8 mouse cellular contexts compared by ENCODE assay signal in the genomic region with DNA sequence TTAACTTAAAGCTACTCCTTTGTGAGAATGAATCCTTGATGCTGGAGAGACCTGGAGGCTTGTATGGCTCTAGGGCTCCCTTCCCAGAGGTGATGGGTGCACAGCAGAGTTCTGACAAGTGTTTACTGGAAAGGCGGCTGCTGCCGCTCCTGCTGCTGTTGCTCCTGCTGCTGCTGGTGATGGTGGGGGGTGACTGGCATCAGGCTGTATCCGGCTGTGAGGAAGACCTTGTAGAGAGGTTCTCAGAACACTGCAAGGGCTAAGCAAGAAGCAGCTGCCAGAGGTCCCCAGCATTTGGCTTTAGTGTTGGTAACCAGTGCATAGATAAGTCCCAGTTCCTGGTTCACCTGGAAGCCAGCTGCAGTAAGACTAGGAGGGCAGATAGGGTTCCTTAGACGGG.
DNase-seq lines count a peak whose midpoint lies in the region; ATAC-seq and TF ChIP-seq lines count a peak whose summit lies in the region.

No protein-coding gene starts in this region.

- peak overlapping the region; percentile 77 for H3K4me3 ChIP-seq in lung, embryonic 15.5 days
- H3K4me3 ChIP-seq in embryonic fibroblast, embryonic 13.5 days (ENCODE audit: insufficient read depth, low read length): peak overlapping the region; percentile 48
- peak overlapping the region; percentile 78 for H3K4me3 ChIP-seq in liver, embryonic 11.5 days (ENCODE audit: low read depth, low read length)

- 26% methylated on average over 4 of the region's 4 CpGs for WGBS in lung, embryonic 15.5 days
- 23% methylated on average over 4 of the region's 4 CpGs for WGBS in liver, embryonic 11.5 days

- TF ChIP-seq CTCF in embryonic fibroblast, embryonic 13.5 days (IDR thresholded peaks at IDR 0.05; ENCODE audit: borderline replicate concordance, insufficient read depth, low read length): no peak

- H3K9me3 ChIP-seq in lung, embryonic 15.5 days: no peaks in the 10 kb centered on the region
- H3K9me3 ChIP-seq in liver, embryonic 11.5 days (ENCODE audit: control insufficient read depth, low read length): no peaks in the 10 kb centered on the region

- peak overlapping the region; percentile 77 for H3K9ac ChIP-seq in lung, embryonic 15.5 days
- H3K9ac ChIP-seq in liver, embryonic 11.5 days (ENCODE audit: low read depth, low read length): peak overlapping the region; percentile 68

- no peak for TF ChIP-seq POLR2A in embryonic fibroblast, embryonic 13.5 days (IDR thresholded peaks at IDR 0.05; ENCODE audit: low read depth, low read length)

- peak overlapping the region; percentile 100 for H3K4me2 ChIP-seq in lung, embryonic 15.5 days
- peak overlapping the region; percentile 99 for H3K4me2 ChIP-seq in liver, embryonic 11.5 days

- DNase-seq in lung, postnatal 25 days (ENCODE audit: low spot score): no peak
- DNase-seq in liver, embryonic 11.5 days (ENCODE audit: low spot score): no peak
- DNase-seq in thymus, postnatal 0 days (ENCODE audit: low spot score): peak; percentile 27
- no peak for DNase-seq in adrenal gland, postnatal 10 days
- no peak for DNase-seq in urinary bladder, postnatal 36 days (ENCODE audit: low spot score in 2 of 2)
- DNase-seq in embryo, embryonic 11 days: no peak

- H3K27ac ChIP-seq in lung, embryonic 15.5 days: peak overlapping the region; percentile 91
- H3K27ac ChIP-seq in embryonic fibroblast, embryonic 13.5 days (ENCODE audit: insufficient read depth, low read length): no peak overlapping the region
- H3K27ac ChIP-seq in liver, embryonic 11.5 days (ENCODE audit: low read depth, low read length): peak overlapping the region; percentile 89

- no peak for ATAC-seq in lung, embryonic 15.5 days (ENCODE audit: borderline replicate concordance, extremely low read depth, low FRiP score, low TSS enrichment)
- ATAC-seq in liver, embryonic 11.5 days (replicated peaks; ENCODE audit: low FRiP score): no peak

- peaks cover 83% of the 10 kb centered on the region for H3K4me1 ChIP-seq in lung, embryonic 15.5 days
- peaks cover 22% of the 10 kb centered on the region; the same call in 1 of the 2 replicates for H3K4me1 ChIP-seq in embryonic fibroblast, embryonic 13.5 days (ENCODE audit: control insufficient read depth, insufficient read depth, low read length)
- peaks cover 65% of the 10 kb centered on the region for H3K4me1 ChIP-seq in liver, embryonic 11.5 days (replicated peaks; ENCODE audit: control insufficient read depth, insufficient read depth, low read length)

- no peaks in the 10 kb centered on the region for H3K36me3 ChIP-seq in lung, embryonic 15.5 days
- H3K36me3 ChIP-seq in liver, embryonic 11.5 days (ENCODE audit: control insufficient read depth, insufficient read depth, low read length): no peaks in the 10 kb centered on the region

- H3K27me3 ChIP-seq in lung, embryonic 15.5 days: no peaks in the 10 kb centered on the region
- H3K27me3 ChIP-seq in liver, embryonic 11.5 days (replicated peaks; ENCODE audit: control insufficient read depth, insufficient read depth, low read length): no peaks in the 10 kb centered on the region
